Mouse (Mus musculus): Measurements from ENCODE around the gene Gm20388. TPM values are rescaled to one million over a fixed set of nuclear protein-coding genes. Genes with fewer than 3 reads are reported as not detected.
"Not testable (repeated sequence)": the region's sequence is repeated elsewhere in the genome, so short reads cannot be mapped to it uniquely, and the experiment has no call there.

The Gm20388 gene
- total and polyA plus RNA-seq, 3 experiments = 0.02 to 0.05 TPM; not detected in 1

DNA sequence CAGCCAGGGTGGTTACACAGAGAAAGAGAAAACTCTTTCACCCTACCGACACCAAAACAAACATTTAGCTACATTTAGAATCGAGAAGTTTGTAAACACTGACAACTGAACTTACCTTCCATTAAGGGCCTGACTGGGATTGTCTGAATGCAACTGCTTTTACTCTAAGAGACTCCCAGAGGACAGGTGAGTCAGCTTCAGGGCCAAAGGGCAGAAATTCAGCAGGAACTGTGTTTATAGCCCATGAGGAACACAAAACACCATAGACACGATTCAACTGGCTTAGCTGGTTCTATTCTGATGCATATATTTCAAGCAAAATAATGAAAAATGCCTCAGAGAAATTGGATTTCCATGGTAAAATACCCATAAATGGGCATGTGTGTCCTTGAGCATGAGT, 4104.1 kb downstream of the Gm20388 start:
- no peaks in the 10 kb centered on the region for H3K27me3 ChIP-seq (ENCODE audit: insufficient read depth, low read length)
- no peak for ATAC-seq (ENCODE audit: extremely low read depth, insufficient number of reproducible peaks, low FRiP score, poor library complexity, severe bottlenecking)
- no peak overlapping the region for H3K4me3 ChIP-seq (ENCODE audit: low read depth, low read length)
- peaks cover 64% of the 10 kb centered on the region for H3K36me3 ChIP-seq (replicated peaks)
- no peaks in the 10 kb centered on the region for H3K9me3 ChIP-seq (replicated peaks)
- no peak for TF ChIP-seq GATA1 (IDR thresholded peaks at IDR 0.05; ENCODE audit: borderline replicate concordance, low read length)
- TF ChIP-seq GATA2 (IDR thresholded peaks at IDR 0.05; ENCODE audit: borderline replicate concordance, low read depth, low read length) = no peak
- TF ChIP-seq TAL1 (conservative IDR thresholded peaks at IDR 0.05; ENCODE audit: low read depth, low read length) = no peak
- TF ChIP-seq CTCF (IDR thresholded peaks at IDR 0.05; ENCODE audit: low read depth, low read length) = no peak
- no peak for TF ChIP-seq POLR2AphosphoS5 (IDR thresholded peaks at IDR 0.05; ENCODE audit: insufficient replicate concordance, low read depth, low read length)
- peaks cover 78% of the 10 kb centered on the region for H3K4me1 ChIP-seq (ENCODE audit: insufficient read depth, low read depth, low read length)
- no peak for DNase-seq (ENCODE audit: low spot score)

DNA sequence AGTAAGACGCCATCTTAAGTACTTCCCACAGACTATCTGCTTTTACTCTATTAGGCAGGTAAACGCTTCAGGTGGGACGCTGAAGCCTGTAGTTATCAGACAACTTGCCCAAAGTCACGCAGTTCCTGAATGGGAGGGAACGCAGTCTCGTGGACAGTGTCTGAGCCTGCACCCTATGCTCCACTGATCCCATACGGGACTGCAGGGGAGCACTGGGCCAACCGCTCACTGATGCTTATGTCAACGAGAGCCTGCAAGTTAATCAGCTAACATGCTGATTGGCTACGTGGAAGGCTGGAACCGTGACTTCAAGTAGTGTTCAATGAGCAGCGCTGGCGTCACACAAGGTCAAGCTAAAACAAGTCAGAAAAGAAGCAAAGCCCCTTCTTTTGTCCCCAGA, 4109.1 kb downstream of the Gm20388 start:
- no peaks in the 10 kb centered on the region for H3K27me3 ChIP-seq (ENCODE audit: insufficient read depth, low read length)
- TF ChIP-seq POLR2AphosphoS5 (IDR thresholded peaks at IDR 0.05; ENCODE audit: insufficient replicate concordance, low read depth, low read length) (no peak), TAL1 (conservative IDR thresholded peaks at IDR 0.05; ENCODE audit: low read depth, low read length) (no peak), GATA1 (IDR thresholded peaks at IDR 0.05; ENCODE audit: borderline replicate concordance, low read length) (no peak), CTCF (IDR thresholded peaks at IDR 0.05; ENCODE audit: low read depth, low read length) (no peak), GATA2 (IDR thresholded peaks at IDR 0.05; ENCODE audit: borderline replicate concordance, low read depth, low read length) (no peak)
- ATAC-seq (ENCODE audit: extremely low read depth, insufficient number of reproducible peaks, low FRiP score, poor library complexity, severe bottlenecking) = peak; percentile 57
- peaks cover 58% of the 10 kb centered on the region for H3K36me3 ChIP-seq (replicated peaks)
- no peaks in the 10 kb centered on the region for H3K9me3 ChIP-seq (replicated peaks)
- H3K4me3 ChIP-seq (ENCODE audit: low read depth, low read length) = peak overlapping the region; percentile 81
- DNase-seq (ENCODE audit: low spot score) = peak; percentile 56
- peaks cover 69% of the 10 kb centered on the region for H3K4me1 ChIP-seq (ENCODE audit: insufficient read depth, low read depth, low read length)

DNA sequence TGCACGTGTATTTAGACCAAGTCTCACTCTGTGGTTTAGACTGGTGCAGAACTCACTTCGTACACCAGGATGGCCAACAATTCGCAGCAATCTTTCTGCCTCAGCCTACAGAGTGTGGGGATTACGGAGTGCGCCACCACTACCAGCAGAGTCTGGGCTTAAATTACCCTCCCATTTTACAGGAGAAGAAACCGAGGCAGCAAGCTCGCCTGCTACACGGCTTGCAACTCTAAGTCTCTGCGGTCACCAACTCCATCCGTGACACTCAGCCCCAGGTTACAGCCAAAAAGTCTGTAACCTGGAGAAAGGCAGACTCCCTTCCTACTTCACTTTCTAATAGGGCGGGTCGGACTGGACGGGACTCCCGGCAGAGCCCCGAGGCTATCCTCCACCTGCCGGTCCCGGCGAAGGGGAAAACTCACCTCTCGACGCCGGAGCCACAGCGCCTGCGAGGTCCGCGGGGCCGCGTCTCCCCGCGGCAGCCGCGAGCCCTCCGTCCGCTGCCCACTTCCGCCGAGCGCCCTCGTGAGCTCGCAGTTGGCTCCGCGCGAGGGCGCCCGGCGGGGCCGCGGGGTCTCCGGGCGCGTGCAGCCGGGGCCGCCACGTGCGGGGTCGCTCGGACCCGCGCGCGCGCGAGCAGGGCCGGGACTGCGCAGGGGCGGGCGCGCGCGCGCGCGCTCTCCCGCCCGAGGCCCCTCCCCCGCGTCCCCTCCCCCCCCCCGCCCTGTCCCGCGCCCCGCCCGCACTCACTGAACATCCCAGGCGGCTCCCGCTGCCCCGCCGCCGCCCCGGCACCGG, 4110.0 kb downstream of the Gm20388 start:
- peaks cover 59% of the 10 kb centered on the region for H3K36me3 ChIP-seq (replicated peaks)
- H3K9me3 ChIP-seq (replicated peaks) = no peaks in the 10 kb centered on the region
- peak overlapping the region; percentile 81 for H3K4me3 ChIP-seq (ENCODE audit: low read depth, low read length)
- H3K27me3 ChIP-seq (ENCODE audit: insufficient read depth, low read length) = no peaks in the 10 kb centered on the region
- H3K4me1 ChIP-seq (ENCODE audit: insufficient read depth, low read depth, low read length) = peaks cover 61% of the 10 kb centered on the region
- no peak for TF ChIP-seq GATA2 (IDR thresholded peaks at IDR 0.05; ENCODE audit: borderline replicate concordance, low read depth, low read length)
- no peak for TF ChIP-seq POLR2AphosphoS5 (IDR thresholded peaks at IDR 0.05; ENCODE audit: insufficient replicate concordance, low read depth, low read length)
- 0 out of 2 replicates have a peak, but pooled peaks have one; percentile 6 for ATAC-seq (ENCODE audit: extremely low read depth, insufficient number of reproducible peaks, low FRiP score, poor library complexity, severe bottlenecking)
- DNase-seq (ENCODE audit: low spot score) = peak; percentile 81

DNA sequence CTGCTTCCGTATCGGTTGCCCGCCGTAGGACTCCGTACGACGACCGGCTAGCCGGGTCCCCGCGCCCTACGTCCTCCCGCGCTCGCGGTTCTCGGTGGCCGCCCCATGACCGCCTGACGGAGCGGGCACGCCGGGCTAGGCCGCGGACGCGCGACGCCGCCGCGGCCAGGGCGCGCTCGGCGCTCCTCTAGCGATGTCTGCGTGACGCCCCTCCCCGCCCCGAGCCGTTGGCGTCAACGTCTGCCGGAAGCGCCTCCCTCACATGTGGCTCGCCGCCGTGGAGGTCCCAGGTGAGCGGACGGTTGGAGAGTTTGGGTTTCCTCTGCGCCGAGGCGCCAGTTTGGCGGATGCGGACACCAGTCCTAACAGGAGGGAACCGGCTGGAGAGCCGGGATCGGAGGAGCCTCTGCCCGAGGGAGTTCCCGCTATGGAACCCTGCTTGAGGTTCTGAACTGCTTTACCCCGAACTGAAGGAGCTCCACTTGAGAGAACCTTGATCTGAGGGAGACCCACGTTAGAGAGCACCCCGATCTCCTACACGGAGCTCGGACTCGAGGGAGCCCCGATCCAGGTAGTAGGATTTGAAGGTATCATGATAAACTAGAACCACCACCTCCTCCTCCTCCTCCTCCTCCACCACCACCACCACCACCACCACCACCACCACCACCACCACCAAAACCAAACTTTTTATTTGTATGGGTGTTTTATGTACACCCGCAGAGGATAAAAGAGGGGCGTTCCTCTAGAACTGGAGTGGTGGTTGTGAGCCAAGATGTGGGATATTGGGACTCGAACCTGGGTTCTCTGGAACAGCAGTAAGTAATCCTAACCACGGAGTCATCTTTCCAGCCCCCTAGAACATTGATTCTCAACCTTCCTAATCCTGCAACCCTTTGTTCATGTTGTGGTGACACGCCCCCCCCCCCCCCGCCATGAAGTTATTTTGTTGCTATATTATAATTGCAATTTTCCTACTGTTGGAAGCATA, 4110.9 kb downstream of the Gm20388 start, which contains the start of the genes Taf5l and Urb2:
Taf5l (minus strand) TSS at position 161 of the 991 bp plus-strand sequence.
Urb2 (plus strand) TSS at position 272 of the 991 bp plus-strand sequence.
- H3K4me3 ChIP-seq (ENCODE audit: low read depth, low read length) = peak within 1 kb of the TSS; percentile 81
- TF ChIP-seq TAL1 (conservative IDR thresholded peaks at IDR 0.05; ENCODE audit: low read depth, low read length) (no peak), GATA2 (IDR thresholded peaks at IDR 0.05; ENCODE audit: borderline replicate concordance, low read depth, low read length) (no peak)
- H3K27me3 ChIP-seq (ENCODE audit: insufficient read depth, low read length) = no peaks in the 10 kb centered on the region
- peaks cover 53% of the 10 kb centered on the region for H3K4me1 ChIP-seq (ENCODE audit: insufficient read depth, low read depth, low read length)
- H3K9me3 ChIP-seq (replicated peaks) = no peaks in the 10 kb centered on the region
- H3K36me3 ChIP-seq (replicated peaks) = peaks cover 60% of the 10 kb centered on the region
- ATAC-seq (ENCODE audit: extremely low read depth, insufficient number of reproducible peaks, low FRiP score, poor library complexity, severe bottlenecking) (peak; percentile 75), DNase-seq (ENCODE audit: low spot score) (peak; percentile 90)

DNA sequence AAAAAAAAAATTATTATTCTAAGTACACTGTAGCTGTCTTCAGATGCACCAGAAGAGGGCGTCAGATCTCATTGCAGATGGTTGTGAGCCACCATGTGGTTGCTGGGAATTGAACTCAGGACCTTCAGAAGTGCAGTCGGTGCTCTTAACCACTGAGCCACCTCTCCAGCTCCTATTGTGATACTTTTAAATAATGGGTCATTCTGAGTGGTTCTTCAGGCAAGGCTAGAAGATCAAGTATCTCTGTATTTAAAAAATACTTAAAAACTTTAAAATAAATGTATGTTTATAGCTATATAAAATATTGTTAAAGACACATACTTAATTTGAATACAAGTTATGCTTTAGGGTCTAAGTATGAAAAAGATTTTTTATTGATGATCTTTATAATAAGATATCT, 4115.6 kb downstream of the Gm20388 start:
- DNase-seq (ENCODE audit: low spot score); H3K4me3 ChIP-seq (ENCODE audit: low read depth, low read length); H3K27me3 ChIP-seq (ENCODE audit: insufficient read depth, low read length); H3K9me3 ChIP-seq (replicated peaks); ATAC-seq (ENCODE audit: extremely low read depth, insufficient number of reproducible peaks, low FRiP score, poor library complexity, severe bottlenecking): not testable (repeated sequence)
- Histone ChIP-seq H3K4me1 (ENCODE audit: insufficient read depth, low read depth, low read length) (peaks cover 32% of the 10 kb centered on the region), H3K36me3 (replicated peaks) (peaks cover 81% of the 10 kb centered on the region)

DNA sequence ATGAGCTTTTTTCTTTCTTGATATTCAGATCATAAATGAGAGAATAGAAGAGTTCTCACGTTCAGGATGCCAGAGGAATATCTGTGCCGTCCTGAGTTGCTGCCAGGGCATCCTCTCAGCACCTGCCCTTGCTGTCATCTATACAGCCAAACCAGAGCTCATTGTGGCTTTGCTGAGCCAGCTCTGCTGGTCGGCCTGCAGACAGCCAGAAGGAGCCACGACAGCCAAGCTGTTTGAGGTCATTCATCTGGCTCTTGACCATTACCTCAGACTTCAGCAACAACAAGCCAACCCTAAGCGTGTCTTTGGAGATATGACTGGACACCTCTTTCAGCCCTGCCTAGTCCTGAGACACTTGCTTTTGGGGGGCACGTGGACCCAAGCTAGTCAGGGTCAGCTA, 4117.2 kb downstream of the Gm20388 start:
- Histone ChIP-seq H3K27me3 (ENCODE audit: insufficient read depth, low read length) (no peaks in the 10 kb centered on the region), H3K4me1 (ENCODE audit: insufficient read depth, low read depth, low read length) (peaks cover 28% of the 10 kb centered on the region), H3K9me3 (replicated peaks) (no peaks in the 10 kb centered on the region), H3K4me3 (ENCODE audit: low read depth, low read length) (no peak overlapping the region), H3K36me3 (replicated peaks) (peaks cover 90% of the 10 kb centered on the region)
- ATAC-seq (ENCODE audit: extremely low read depth, insufficient number of reproducible peaks, low FRiP score, poor library complexity, severe bottlenecking) = no peak
- DNase-seq (ENCODE audit: low spot score) = no peak
- no peak for TF ChIP-seq TAL1 (conservative IDR thresholded peaks at IDR 0.05; ENCODE audit: low read depth, low read length)
- TF ChIP-seq GATA1 (IDR thresholded peaks at IDR 0.05; ENCODE audit: borderline replicate concordance, low read length) = no peak
- TF ChIP-seq GATA2 (IDR thresholded peaks at IDR 0.05; ENCODE audit: borderline replicate concordance, low read depth, low read length) = no peak
- TF ChIP-seq POLR2AphosphoS5 (IDR thresholded peaks at IDR 0.05; ENCODE audit: insufficient replicate concordance, low read depth, low read length) = no peak
- no peak for TF ChIP-seq CTCF (IDR thresholded peaks at IDR 0.05; ENCODE audit: low read depth, low read length)

Data from G1E (cell line).